Mouse (Mus musculus) kidney, embryonic 15.5 days (tissue): ENCODE results near the gene Fam228a. TPM values are rescaled to one million over a fixed set of nuclear protein-coding genes. Genes with fewer than 3 reads are reported as not detected.

Experiments used
- ATAC-seq: fragments of 200-750 bp; cut with Nextera tagmentation; replicated peaks from 2 replicates; pipeline ENCODE4 v1.8.0; 2017; ENCODE audit warnings: moderate TSS enrichment; ENCODE audit not compliant: low FRiP score
- H3K27ac ChIP-seq: fragments of 300-500 bp; sonication (generic); 2 replicates; pipeline ENCODE4 v1.5.1; 2015; ENCODE audit warnings: mild to moderate bottlenecking, inconsistent platforms
- H3K27me3 ChIP-seq: fragments of 300-500 bp; sonication (generic); 2 replicates; pipeline ENCODE4 v1.6.1; 2015; ENCODE audit warnings: inconsistent platforms
- H3K36me3 ChIP-seq: fragments of 300-500 bp; sonication (generic); 2 replicates; pipeline ENCODE4 v1.6.1; 2015; ENCODE audit warnings: inconsistent platforms
- H3K4me1 ChIP-seq: fragments of 300-500 bp; sonication (generic); 2 replicates; pipeline ENCODE4 v1.6.1; 2015; ENCODE audit warnings: inconsistent platforms
- H3K4me2 ChIP-seq: fragments of 300-500 bp; sonication (generic); 2 replicates; pipeline ENCODE4 v1.6.1; 2015; ENCODE audit warnings: moderate library complexity, mild to moderate bottlenecking, inconsistent platforms
- H3K4me3 ChIP-seq: fragments of 300-500 bp; sonication (generic); replicated peaks from 2 replicates; pipeline ENCODE4 v1.5.1; 2015; ENCODE audit warnings: mild to moderate bottlenecking, inconsistent platforms
- H3K9ac ChIP-seq: fragments of 300-500 bp; sonication (generic); 2 replicates; pipeline ENCODE4 v1.6.1; 2015; ENCODE audit warnings: mild to moderate bottlenecking, inconsistent platforms
- H3K9me3 ChIP-seq: fragments of 300-500 bp; sonication (generic); replicated peaks from 2 replicates; pipeline ENCODE4 v1.6.1; 2016; ENCODE audit warnings: inconsistent platforms
- WGBS: fragments of 180-500 bp; shearing (Covaris S2); methylation state at CpG from one replicate; pipeline ENCODE4 v1.1.7; 2015; ENCODE audit warnings: mixed read lengths; 5-methylcytosine and 5-hydroxymethylcytosine counted together
- polyA plus RNA-seq: library from polyadenylated mRNA; unstranded; fragments of >200 nt; fragmentation: Nextera tagmentation; extraction: Ambion mirVana; gene quantifications from 2 replicates; pipeline ENCODE4 v1.2.1, GENCODE M21; 2015

The Fam228a gene
- polyA plus RNA-seq, 1 experiment from 2014 or later, result 0.10 TPM

DNA sequence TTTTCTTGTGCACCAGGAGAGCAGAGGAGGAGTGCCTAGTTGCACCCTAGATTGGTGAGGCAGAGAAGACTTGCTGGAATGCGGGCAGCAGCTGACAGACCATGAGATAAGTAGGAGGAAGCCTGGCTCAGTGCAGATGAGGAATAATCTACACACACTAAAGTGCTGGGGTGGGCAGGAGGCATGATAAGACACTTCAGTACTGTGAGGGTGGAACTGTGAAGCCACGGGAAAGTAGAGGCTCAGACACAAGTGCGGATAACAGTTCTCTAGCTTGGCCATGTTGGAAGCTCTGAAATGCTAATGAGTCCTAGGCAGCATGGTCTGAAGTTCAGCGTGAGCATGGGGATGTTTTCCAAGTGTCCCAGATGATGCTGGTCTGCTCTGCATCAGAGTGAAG is 58.3 kb downstream of the Fam228a start:
- Histone ChIP-seq H3K4me3 (no peak overlapping the region), H3K9me3 (no peaks in the 10 kb centered on the region), H3K27ac (no peak overlapping the region), H3K27me3 (no peaks in the 10 kb centered on the region), H3K9ac (no peak overlapping the region), H3K4me2 (no peak overlapping the region), H3K4me1 (no peaks in the 10 kb centered on the region), H3K36me3 (peaks cover 34% of the 10 kb centered on the region)
- peak; percentile 81 for ATAC-seq
- WGBS, result 73% methylated on average over 4 of the region's 4 CpGs

DNA sequence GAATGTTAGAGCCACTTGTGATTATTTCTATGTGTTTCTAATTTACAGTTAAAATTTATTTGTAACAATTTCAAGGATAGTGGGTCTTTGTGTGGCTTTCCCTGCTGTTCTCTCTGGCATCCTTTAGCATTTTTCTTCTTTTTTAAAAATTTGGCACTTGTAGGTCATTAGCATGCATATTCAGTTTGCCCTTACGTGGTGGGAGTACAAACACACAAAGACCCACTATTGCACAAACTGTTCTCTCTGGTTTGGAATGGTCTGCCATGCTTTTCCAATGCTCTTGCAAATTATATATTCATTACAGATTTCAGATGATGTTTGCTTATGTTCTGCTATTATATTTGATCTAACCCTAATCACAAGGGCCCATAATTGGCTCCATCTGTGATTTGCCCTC is 61.9 kb downstream of the Fam228a start:
- ATAC-seq, result no peak
- Histone ChIP-seq H3K4me2 (no peak overlapping the region), H3K27ac (no peak overlapping the region)

DNA sequence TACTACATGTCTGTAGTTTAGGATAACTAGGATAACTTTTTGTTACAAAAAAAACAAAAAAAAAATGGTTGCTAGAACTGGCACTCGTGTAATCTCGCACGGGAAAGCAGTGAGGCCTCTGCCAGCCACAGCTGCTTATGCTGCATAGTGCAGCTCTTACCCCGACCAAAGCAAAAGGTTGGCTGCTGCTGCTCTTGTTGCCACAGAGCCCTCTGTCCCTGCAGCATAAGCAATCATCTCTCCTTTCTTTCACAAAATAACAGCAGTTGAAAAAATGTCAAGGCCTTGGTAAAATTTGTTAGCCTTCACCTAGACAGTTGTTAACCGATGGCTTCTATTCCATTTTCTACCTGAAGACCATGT is 72.6 kb downstream of the Fam228a start:
- 90% methylated on average over 5 of the region's 5 CpGs for WGBS
- H3K9me3 ChIP-seq, result no peaks in the 10 kb centered on the region
- H3K4me2 ChIP-seq, result no peak overlapping the region
- H3K9ac ChIP-seq, result no peak overlapping the region
- no peaks in the 10 kb centered on the region for H3K27me3 ChIP-seq
- H3K36me3 ChIP-seq, result peaks cover 69% of the 10 kb centered on the region
- H3K4me1 ChIP-seq, result no peaks in the 10 kb centered on the region
- H3K27ac ChIP-seq, result no peak overlapping the region
- ATAC-seq, result no peak
- H3K4me3 ChIP-seq, result no peak overlapping the region

More for the DNA sequence above, 61.9 kb downstream of the Fam228a start:
- 97% methylated on average over 1 of the region's 1 CpGs for WGBS
- H3K9me3 ChIP-seq, result no peaks in the 10 kb centered on the region
- H3K4me3 ChIP-seq, result no peak overlapping the region
- no peaks in the 10 kb centered on the region for H3K4me1 ChIP-seq
- no peak overlapping the region for H3K9ac ChIP-seq
- H3K27me3 ChIP-seq, result no peaks in the 10 kb centered on the region
- peaks cover 68% of the 10 kb centered on the region for H3K36me3 ChIP-seq

DNA sequence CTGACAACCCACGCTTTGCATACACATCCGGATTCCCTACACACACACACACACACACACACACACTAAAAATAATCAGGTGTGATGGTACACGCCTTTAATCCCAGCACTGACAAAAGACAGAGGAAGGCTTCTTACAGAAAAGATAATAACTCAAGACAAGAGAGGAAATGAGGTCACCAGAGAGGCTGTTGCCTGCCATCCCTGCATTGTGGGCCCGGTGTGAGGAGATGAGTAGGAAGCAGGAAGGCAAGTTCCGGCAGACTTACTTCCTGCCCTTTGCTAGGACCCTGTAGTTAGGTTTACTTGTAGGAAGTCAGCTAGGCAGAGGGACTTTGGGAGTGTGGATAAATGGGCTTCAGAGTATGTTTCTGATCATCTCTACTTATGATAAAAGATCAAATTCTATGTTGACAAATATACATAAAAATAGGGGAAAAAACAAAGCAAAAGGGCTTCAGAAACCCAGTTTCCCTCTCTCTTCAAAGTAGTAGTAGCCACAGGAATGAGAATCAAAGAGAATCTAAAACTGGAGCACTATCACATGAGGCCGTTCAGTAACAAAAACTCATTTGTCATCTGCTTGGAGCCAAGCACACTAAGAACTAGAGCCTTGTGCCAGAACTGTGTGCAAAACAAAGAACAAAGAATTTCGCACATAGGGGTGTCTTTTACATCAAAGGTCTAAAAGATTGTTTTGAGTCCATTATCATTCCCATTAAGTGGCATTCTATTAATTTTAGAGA is 73.1 kb downstream of the Fam228a start:
- no peak overlapping the region for H3K4me3 ChIP-seq
- no peaks in the 10 kb centered on the region for H3K9me3 ChIP-seq
- no peaks in the 10 kb centered on the region for H3K27me3 ChIP-seq
- no peak for ATAC-seq
- H3K4me2 ChIP-seq, result no peak overlapping the region
- no peak overlapping the region for H3K9ac ChIP-seq
- no peaks in the 10 kb centered on the region for H3K4me1 ChIP-seq
- H3K27ac ChIP-seq, result no peak overlapping the region
- peaks cover 67% of the 10 kb centered on the region for H3K36me3 ChIP-seq
- WGBS, result 77% methylated on average over 7 of the region's 7 CpGs

Other genes starting within 250 kb of the Fam228a start
- 36.5 and 40.6 TPM in 2 replicates for gene Itsn2, start 145.8 kb downstream of the Fam228a start, polyA plus RNA-seq
- not detected in 2 replicates for gene Gm3625, start 145.5 kb downstream of the Fam228a start, polyA plus RNA-seq
- 2.5 and 3.5 TPM in 2 replicates for gene Pfn4, start 30.6 kb upstream of the Fam228a start, polyA plus RNA-seq
- gene Fam228b, start 30.8 kb upstream of the Fam228a start, polyA plus RNA-seq, result 1.5 and 4.5 TPM in 2 replicates
- 207 and 229 TPM in 2 replicates for gene Sf3b6, start 79.1 kb upstream of the Fam228a start, polyA plus RNA-seq
- 8.9 and 9.0 TPM in 2 replicates for gene Fkbp1b, start 103.2 kb upstream of the Fam228a start, polyA plus RNA-seq
- gene Wdcp, start 104.9 kb upstream of the Fam228a start, polyA plus RNA-seq, result 19.4 and 19.5 TPM in 2 replicates
- 1.3 TPM in 2 replicates for gene Mfsd2b, start 135.9 kb upstream of the Fam228a start, polyA plus RNA-seq
- 28.4 and 28.7 TPM in 2 replicates for gene Ubxn2a, start 169.3 kb upstream of the Fam228a start, polyA plus RNA-seq
- 10.5 and 10.8 TPM in 2 replicates for gene Atad2b, start 178.9 kb upstream of the Fam228a start, polyA plus RNA-seq